Mouse (Mus musculus): ENCODE results near the gene Spred1. TPM values are rescaled to one million over a fixed set of nuclear protein-coding genes. Genes with fewer than 3 reads are reported as not detected.

The Spred1 gene
- polyA plus RNA-seq (2012) = 2.2 and 2.7 TPM in 2 replicates

GRCm38 (mm10) chr2:117121212-117121983, at the start of gene Spred1:
TSS of gene Spred1 (plus strand) at chr2:117121374.

Other genes starting within 250 kb of the Spred1 start
- gene Tmco5, start 242.7 kb upstream of the Spred1 start, polyA plus RNA-seq (2012) = not detected in 2 replicates
- gene Fam98b, start 128.4 kb downstream of the Spred1 start, polyA plus RNA-seq (2012) = 10.9 and 19.1 TPM in 2 replicates
- 0.15 and 0.52 TPM in 2 replicates for gene Rasgrp1, start 221.6 kb downstream of the Spred1 start, polyA plus RNA-seq (2012)

Data from megakaryocyte-erythroid progenitor cell, adult 5 weeks (primary cell).